Mouse (Mus musculus): ENCODE measurements around the gene Plk5.

Plk5 gene

GRCm38 (mm10) chr10:80412656-80413541 is 56.6 kb downstream of the Plk5 start:
- no peak for DNase-seq (ENCODE audit: low read depth, low spot score)
